Mouse (Mus musculus) hindbrain, embryonic 12.5 days (tissue): ENCODE measurements around the gene Btg4. TPM values are rescaled to one million over a fixed set of nuclear protein-coding genes. Genes with fewer than 3 reads are reported as not detected.

Experiments
- ATAC-seq: fragments of 200-750 bp; cut with Nextera tagmentation; 2 replicates; pipeline ENCODE4 v1.8.0; 2017; ENCODE audit warnings: moderate TSS enrichment; ENCODE audit not compliant: low FRiP score
- H3K27ac ChIP-seq: fragments of 300-500 bp; sonication (generic); 2 replicates; pipeline ENCODE4 v1.5.1; 2016; ENCODE audit warnings: mild to moderate bottlenecking
- H3K27me3 ChIP-seq: fragments of 300-500 bp; sonication (generic); 2 replicates; pipeline ENCODE4 v1.6.1; 2016; ENCODE audit warnings: mild to moderate bottlenecking
- H3K36me3 ChIP-seq: fragments of 300-500 bp; sonication (generic); 2 replicates; pipeline ENCODE4 v1.6.1; 2016; ENCODE audit warnings: mild to moderate bottlenecking
- H3K4me1 ChIP-seq: fragments of 300-500 bp; sonication (generic); 2 replicates; pipeline ENCODE4 v1.6.1; 2016
- H3K4me2 ChIP-seq: fragments of 300-500 bp; sonication (generic); replicated peaks from 2 replicates; pipeline ENCODE4 v1.6.1; 2016; ENCODE audit warnings: mild to moderate bottlenecking
- H3K4me3 ChIP-seq: fragments of 300-500 bp; sonication (generic); 2 replicates; pipeline ENCODE4 v1.5.1; 2016; ENCODE audit warnings: mild to moderate bottlenecking
- H3K9ac ChIP-seq: fragments of 300-500 bp; sonication (generic); 2 replicates; pipeline ENCODE4 v1.6.1; 2016; ENCODE audit warnings: mild to moderate bottlenecking, moderate library complexity
- H3K9me3 ChIP-seq: fragments of 300-500 bp; sonication (generic); replicated peaks from 2 replicates; pipeline ENCODE4 v1.6.1; 2016; ENCODE audit warnings: mild to moderate bottlenecking
- WGBS: fragments of 180-500 bp; shearing (Covaris S2); methylation state at CpG from one replicate; pipeline ENCODE4 v1.1.7; 2016; 5-methylcytosine and 5-hydroxymethylcytosine counted together
- microRNA counts: library from miRNA; unstranded; fragments of <30 nt; microRNA quantifications from one replicate; lab custom pipeline; 2017
- microRNA-seq: library from miRNA; unstranded; fragments of <30 nt; microRNA quantifications from one replicate; pipeline ENCODE4, GENCODE M21; 2017
- polyA plus RNA-seq: library from polyadenylated mRNA; unstranded; fragments of >200 nt; fragmentation: Nextera tagmentation; extraction: Ambion mirVana; gene quantifications from 2 replicates; pipeline ENCODE4 v1.2.1, GENCODE M21; 2016

Btg4 gene
- polyA plus RNA-seq, 1 experiment from 2014 or later, result not detected

- no peaks in the 10 kb centered on the region; the same call in none of the 2 replicates for H3K27me3 ChIP-seq
- ATAC-seq, result no peak
- no peak overlapping the region for H3K27ac ChIP-seq
- 90% methylated on average over 4 of the region's 4 CpGs for WGBS
- H3K4me3 ChIP-seq, result no peak overlapping the region
- no peaks in the 10 kb centered on the region for H3K9me3 ChIP-seq
- no peaks in the 10 kb centered on the region for H3K4me1 ChIP-seq
- H3K36me3 ChIP-seq, result no peaks in the 10 kb centered on the region
- H3K4me2 ChIP-seq, result no peak overlapping the region
- H3K9ac ChIP-seq, result no peak overlapping the region
Measured at GRCm38 (mm10) chr9:51146496-51146895, 85.8 kb downstream of the Btg4 start.

- Histone ChIP-seq H3K4me1 (peaks cover 6% of the 10 kb centered on the region), H3K9me3 (no peaks in the 10 kb centered on the region), H3K4me3 (no peak overlapping the region), H3K4me2 (no peak overlapping the region), H3K36me3 (no peaks in the 10 kb centered on the region), H3K9ac (no peak overlapping the region), H3K27ac (no peak overlapping the region), H3K27me3 (no peaks in the 10 kb centered on the region; the same call in none of the 2 replicates)
- no peak for ATAC-seq
- 85% methylated on average over 5 of the region's 5 CpGs for WGBS
Measured at GRCm38 (mm10) chr9:51147294-51147693, 86.6 kb downstream of the Btg4 start.

- H3K27me3 ChIP-seq, result no peaks in the 10 kb centered on the region; the same call in none of the 2 replicates
- ATAC-seq, result 0 out of 2 replicates have a peak, but pooled peaks have one; percentile 54
- no peaks in the 10 kb centered on the region for H3K9me3 ChIP-seq
- peak overlapping the region; percentile 27 for H3K4me2 ChIP-seq
- WGBS, result 16% methylated on average over 13 of the region's 13 CpGs
- H3K4me1 ChIP-seq, result peaks cover 6% of the 10 kb centered on the region
- no peak overlapping the region for H3K27ac ChIP-seq
- no peaks in the 10 kb centered on the region for H3K36me3 ChIP-seq
- H3K9ac ChIP-seq, result 0 out of 2 replicates have a peak overlapping the region, but pooled peaks have one; percentile 13
- no peak overlapping the region for H3K4me3 ChIP-seq
Measured at GRCm38 (mm10) chr9:51152079-51152752, 91.5 kb downstream of the Btg4 start.

GRCm38 (mm10) chr9:51161771-51162388 is 101.2 kb downstream of the Btg4 start:
- no peak overlapping the region for H3K4me3 ChIP-seq
- no peak overlapping the region for H3K27ac ChIP-seq
- WGBS, result 16% methylated on average over 4 of the region's 4 CpGs
- ATAC-seq, result peak; percentile 83
- H3K4me2 ChIP-seq, result no peak overlapping the region
- H3K36me3 ChIP-seq, result no peaks in the 10 kb centered on the region
- peaks cover 11% of the 10 kb centered on the region; the same call in 1 of the 2 replicates for H3K27me3 ChIP-seq
- H3K4me1 ChIP-seq, result no peaks in the 10 kb centered on the region
- no peaks in the 10 kb centered on the region for H3K9me3 ChIP-seq
- H3K9ac ChIP-seq, result no peak overlapping the region

GRCm38 (mm10) chr9:51163989-51164388 is 103.3 kb downstream of the Btg4 start:
- Histone ChIP-seq H3K27ac (no peak overlapping the region), H3K9ac (no peak overlapping the region), H3K4me3 (no peak overlapping the region), H3K4me1 (no peaks in the 10 kb centered on the region), H3K9me3 (no peaks in the 10 kb centered on the region), H3K4me2 (no peak overlapping the region), H3K27me3 (peaks cover 11% of the 10 kb centered on the region; the same call in 1 of the 2 replicates), H3K36me3 (no peaks in the 10 kb centered on the region)
- ATAC-seq, result no peak
- 91% methylated on average over 5 of the region's 5 CpGs for WGBS

- H3K4me1 ChIP-seq, result no peaks in the 10 kb centered on the region
- H3K9me3 ChIP-seq, result no peaks in the 10 kb centered on the region
- no peak within 1 kb of the TSS for H3K4me2 ChIP-seq
- no peak for ATAC-seq
- no peaks in the 10 kb centered on the region for H3K36me3 ChIP-seq
- no peak within 1 kb of the TSS for H3K4me3 ChIP-seq
- no peak within 1 kb of the TSS for H3K27ac ChIP-seq
- H3K27me3 ChIP-seq, result peaks cover 4% of the 10 kb centered on the region; the same call in 1 of the 2 replicates
- WGBS, result 52% methylated on average over 6 of the region's 6 CpGs
- H3K9ac ChIP-seq, result no peak within 1 kb of the TSS
Measured at GRCm38 (mm10) chr9:51165312-51166180, 104.8 kb downstream of the Btg4 start, which contains the start of gene Gm32742. Gene Gm32742 (minus strand): TSS chr9:51165517.

GRCm38 (mm10) chr9:51167954-51168353 is 107.3 kb downstream of the Btg4 start:
- Histone ChIP-seq H3K27me3 (no peaks in the 10 kb centered on the region), H3K9ac (no peak overlapping the region), H3K4me3 (no peak overlapping the region), H3K4me2 (no peak overlapping the region), H3K36me3 (no peaks in the 10 kb centered on the region), H3K4me1 (no peaks in the 10 kb centered on the region), H3K27ac (no peak overlapping the region), H3K9me3 (no peaks in the 10 kb centered on the region)
- 61% methylated on average over 11 of the region's 11 CpGs for WGBS
- ATAC-seq, result no peak

- Histone ChIP-seq H3K27ac (no peak overlapping the region), H3K27me3 (no peaks in the 10 kb centered on the region), H3K36me3 (no peaks in the 10 kb centered on the region), H3K9me3 (no peaks in the 10 kb centered on the region), H3K9ac (no peak overlapping the region), H3K4me2 (no peak overlapping the region), H3K4me3 (no peak overlapping the region), H3K4me1 (no peaks in the 10 kb centered on the region)
- 65% methylated on average over 5 of the region's 5 CpGs for WGBS
- ATAC-seq, result no peak
Measured at GRCm38 (mm10) chr9:51168698-51169097, 108.0 kb downstream of the Btg4 start.

- Histone ChIP-seq H3K4me1 (no peaks in the 10 kb centered on the region), H3K4me2 (no peak overlapping the region), H3K27ac (no peak overlapping the region), H3K27me3 (no peaks in the 10 kb centered on the region), H3K4me3 (no peak overlapping the region), H3K9ac (no peak overlapping the region), H3K9me3 (no peaks in the 10 kb centered on the region), H3K36me3 (no peaks in the 10 kb centered on the region)
- 81% methylated on average over 7 of the region's 7 CpGs for WGBS
- no peak for ATAC-seq
Measured at GRCm38 (mm10) chr9:51169133-51169532, 108.4 kb downstream of the Btg4 start.

MicroRNAs within 50 kb of the gene (microRNA counts, 519-probe panel; counts per million panel counts)
- microRNA mmu-miR-34b-3p (lab: Ali Mortazavi, UCI) (470 counts per million, percentile 58 among the panel's probes with 10 or more counts), microRNA mmu-miR-34b-5p (lab: Ali Mortazavi, UCI) (930 counts per million, percentile 58 among the panel's probes with 10 or more counts), microRNA mmu-miR-34c (lab: Ali Mortazavi, UCI) (470 counts per million, percentile 58 among the panel's probes with 10 or more counts)

Small RNA genes within 50 kb of the gene (microRNA-seq; reads per million reads assigned to microRNA genes)
- 59.6 reads per million, percentile 38 among the genes with 10 or more reads in this experiment for gene Mir34b
- 1,611 reads per million, percentile 79 among the genes with 10 or more reads in this experiment for gene Mir34c

Other genes with a start within 250 kb of the Btg4 start
- 87.6 and 90.5 TPM in 2 replicates for gene Ppp2r1b, start 215.6 kb upstream of the Btg4 start, polyA plus RNA-seq
- 17.7 and 20.3 TPM in 2 replicates for gene Sik2, start 51.8 kb upstream of the Btg4 start, polyA plus RNA-seq
- 0.84 and 2.5 TPM in 2 replicates for gene Layn, start 16.2 kb downstream of the Btg4 start, polyA plus RNA-seq
- gene 4833427G06Rik, start 41.2 kb downstream of the Btg4 start, polyA plus RNA-seq, result 1.3 and 1.9 TPM in 2 replicates
- gene Gm32742, start 104.6 kb downstream of the Btg4 start, polyA plus RNA-seq, result 0.05 and 0.06 TPM in 2 replicates
- gene Pou2af1, start 152.8 kb downstream of the Btg4 start, polyA plus RNA-seq, result 0.23 TPM in 1 of 2 replicates, not detected in the other
- 2.1 and 2.4 TPM in 2 replicates for gene Colca2, start 217.7 kb downstream of the Btg4 start, polyA plus RNA-seq